Mouse (Mus musculus) small intestine, adult 2 months (tissue): ENCODE results near the gene Cpn1.

Experiments used
- CTCF ChIP-seq: fragments of 200-500 bp; IDR thresholded peaks from 2 replicates; pipeline ENCODE4 v1.5.1; 2012; ENCODE audit warnings: low read depth, mild to moderate bottlenecking, control low read depth, inconsistent platforms, low read length, moderate library complexity, mixed read lengths; ENCODE audit not compliant: insufficient replicate concordance, insufficient read length; ENCODE audit errors: extremely low read depth
- POLR2A ChIP-seq: fragments of 200-500 bp; IDR thresholded peaks from 2 replicates; pipeline ENCODE4 v1.6.1; 2012; ENCODE audit warnings: low read depth, mild to moderate bottlenecking, control low read depth, inconsistent platforms, low read length, moderate library complexity

GRCm38 (mm10) chr19:43957881-43958280 lies 28.5 kb downstream of the Cpn1 start:
- TF ChIP-seq CTCF (no peak), POLR2A (no peak)
